Mouse (Mus musculus) thymus, postnatal 10 days (tissue): Measurements from ENCODE around the gene Carmil1.

Experiments
- DNase-seq, 2 experiments: peaks; one replicate each; pipeline ENCODE4 v3.0.0; 2021; ENCODE audit warnings: low spot score in 2 of 2

The Carmil1 gene

DNA sequence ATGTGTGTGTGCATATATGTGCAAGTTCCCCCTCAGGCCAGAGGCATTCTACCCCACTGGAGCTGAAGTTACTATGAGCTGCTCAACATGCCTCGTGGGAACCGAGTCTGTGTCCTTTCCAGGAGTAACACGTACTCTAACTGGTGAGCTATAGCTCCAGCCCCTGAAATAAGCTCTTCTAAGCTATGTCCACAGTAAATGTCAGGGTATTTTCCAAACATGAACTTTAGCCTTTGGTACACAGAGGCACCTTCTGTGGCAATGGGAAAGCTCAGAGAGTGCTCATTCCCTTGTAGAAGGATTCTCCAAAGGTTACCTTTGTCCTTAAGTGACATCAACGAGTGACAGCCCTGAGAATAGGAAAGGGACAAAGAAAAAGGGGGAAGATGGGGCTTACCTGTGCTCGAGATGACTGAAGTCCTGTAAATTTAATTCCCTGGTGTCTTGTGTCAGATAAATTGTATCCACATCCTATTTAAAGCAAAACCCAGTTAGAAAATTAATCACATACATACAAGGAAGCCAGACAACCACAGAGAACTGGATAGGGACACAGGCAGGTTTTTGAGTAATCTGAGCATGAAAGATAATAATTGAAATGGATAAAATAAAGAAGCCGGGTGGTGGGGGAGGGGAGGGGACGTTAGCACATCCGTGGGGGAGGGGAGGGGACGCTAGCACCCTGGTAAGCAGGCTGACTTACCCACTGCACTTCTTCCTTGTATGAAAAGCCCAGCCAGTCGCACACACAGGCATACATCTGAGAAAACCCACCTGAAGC lies 126.1 kb downstream of the Carmil1 start:
- DNase-seq = no peak

DNA sequence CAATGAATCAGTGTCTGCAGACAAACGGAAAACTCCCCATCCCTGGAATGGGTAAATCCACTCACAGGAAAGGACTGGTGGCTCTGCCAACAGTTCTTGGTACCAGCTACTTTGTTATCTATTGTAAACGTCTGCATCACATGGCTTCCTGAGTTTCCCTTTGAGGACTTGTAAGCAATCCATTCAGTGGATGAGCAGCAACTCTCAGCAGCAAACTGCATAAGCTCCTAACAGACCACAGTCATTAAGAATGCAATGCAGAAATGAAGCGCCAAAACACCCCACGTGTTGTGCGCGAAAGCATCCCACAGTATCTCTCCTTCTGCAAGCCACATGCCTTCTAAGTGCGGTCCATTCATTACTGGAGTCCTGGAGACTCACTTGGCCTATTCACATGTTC lies 128.0 kb downstream of the Carmil1 start:
- no peak for DNase-seq

DNA sequence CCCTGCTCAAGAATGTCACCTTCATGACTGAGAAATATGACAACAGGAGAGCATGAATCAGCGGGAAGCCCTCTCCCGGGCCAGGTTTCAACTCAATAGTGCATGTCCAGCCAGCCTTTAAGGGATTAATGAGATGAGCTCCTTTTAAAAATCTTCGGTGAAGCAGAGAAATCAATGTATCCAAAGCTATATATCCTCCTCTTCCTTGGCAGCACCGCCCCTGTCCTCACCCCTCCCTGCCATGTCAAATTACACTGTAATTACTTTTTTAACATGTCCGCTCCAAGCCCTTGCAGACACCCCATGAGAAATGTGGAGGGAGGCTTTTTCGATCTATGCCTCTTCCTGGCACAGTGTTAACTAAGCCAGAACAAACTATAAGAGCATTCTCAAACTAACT lies 129.3 kb downstream of the Carmil1 start:
- DNase-seq = no peak

DNA sequence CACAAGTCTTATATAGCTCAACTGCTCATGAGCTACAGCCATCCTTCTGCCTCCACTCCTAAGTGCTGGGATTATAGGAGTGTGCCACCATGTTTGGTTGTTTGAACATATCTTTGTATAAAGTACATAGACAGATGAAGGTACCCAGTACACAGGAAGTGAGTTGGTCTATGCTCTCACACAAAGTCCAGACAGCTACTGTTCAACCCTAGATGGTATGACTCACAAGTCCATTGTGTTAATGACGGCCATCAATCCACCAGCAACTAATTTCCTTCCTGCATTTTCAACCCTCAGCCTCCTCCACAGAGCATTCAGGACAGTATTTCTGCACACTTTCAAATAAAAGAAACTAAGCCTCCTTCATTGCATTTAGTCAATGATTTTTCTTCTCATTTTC lies 132.0 kb downstream of the Carmil1 start:
- no peak for DNase-seq

DNA sequence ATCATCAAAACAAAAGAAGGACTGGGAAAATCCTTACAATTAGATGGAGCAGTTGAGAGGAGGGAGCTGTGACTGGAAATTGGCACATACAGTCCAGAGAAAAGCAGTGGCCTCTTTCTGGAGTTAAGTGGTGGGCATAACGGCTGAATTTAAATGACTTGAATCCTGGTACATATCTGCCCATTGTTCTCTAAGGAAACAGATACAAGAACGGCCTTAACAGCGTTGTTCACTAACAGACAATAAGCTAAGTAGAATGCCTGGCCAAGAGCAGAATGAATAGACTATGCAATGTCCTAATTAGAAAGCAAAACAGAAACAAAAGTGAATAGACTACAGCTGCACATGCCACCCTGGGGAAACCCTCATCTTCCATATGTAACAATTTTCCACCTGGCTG lies 133.6 kb downstream of the Carmil1 start:
- no peak for DNase-seq

DNA sequence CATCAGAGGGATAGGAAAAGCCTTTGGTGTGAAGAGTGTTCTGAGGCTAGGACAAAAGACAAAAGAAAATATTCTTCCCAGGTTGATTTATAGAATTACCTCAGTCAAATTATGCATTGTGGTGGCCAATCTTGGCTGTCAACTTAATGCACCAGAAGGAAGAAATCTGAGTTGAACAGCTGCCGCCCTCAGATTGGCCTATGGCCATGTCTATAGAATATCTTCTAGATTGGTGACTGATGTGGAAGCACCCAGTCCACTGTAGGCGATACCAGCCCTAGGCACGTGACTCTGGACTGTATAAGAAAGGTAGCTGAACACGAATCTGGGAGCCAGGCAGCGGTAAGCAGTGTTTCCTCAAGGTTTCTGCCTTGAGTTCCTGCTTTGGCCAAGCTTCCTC lies 134.1 kb downstream of the Carmil1 start:
- no peak for DNase-seq

DNA sequence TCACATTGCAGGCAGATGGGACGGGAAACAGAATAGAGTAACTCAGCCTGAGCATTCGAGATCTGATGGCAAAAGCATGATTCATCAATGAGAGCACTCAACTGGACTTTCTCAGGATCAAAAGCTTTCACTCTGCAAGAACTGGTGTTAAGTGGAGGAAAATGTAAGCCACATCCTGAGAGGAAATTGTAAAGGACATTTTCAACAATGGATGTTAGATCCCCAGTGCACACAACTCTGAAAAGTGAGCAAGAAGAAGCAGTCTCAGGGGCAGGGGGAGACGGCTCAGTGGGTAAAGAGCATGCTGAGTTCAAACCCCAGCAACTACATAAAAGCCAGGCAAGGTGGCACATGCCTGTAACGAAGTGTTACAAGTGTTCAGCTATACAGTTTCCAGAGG lies 135.7 kb downstream of the Carmil1 start:
- no peak for DNase-seq

DNA sequence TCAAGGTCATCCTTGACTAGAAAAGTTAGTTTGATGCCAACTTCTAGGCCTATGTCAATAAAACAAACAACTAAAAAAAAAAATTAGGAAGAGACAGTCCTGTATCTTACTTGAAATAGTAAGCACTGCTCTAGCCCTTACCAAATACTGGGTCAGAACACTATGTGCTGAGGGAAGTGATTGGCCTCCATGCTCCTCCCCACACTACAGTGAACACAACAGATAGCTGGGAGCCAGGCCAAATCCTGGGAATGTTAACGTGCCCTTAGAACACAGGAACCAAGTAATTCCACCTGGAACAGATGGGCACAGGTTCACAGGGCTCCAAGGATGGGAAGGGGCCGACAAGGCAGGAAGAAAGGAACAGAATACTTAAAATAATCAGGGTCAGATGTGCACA lies 136.5 kb downstream of the Carmil1 start:
- DNase-seq = no peak

DNA sequence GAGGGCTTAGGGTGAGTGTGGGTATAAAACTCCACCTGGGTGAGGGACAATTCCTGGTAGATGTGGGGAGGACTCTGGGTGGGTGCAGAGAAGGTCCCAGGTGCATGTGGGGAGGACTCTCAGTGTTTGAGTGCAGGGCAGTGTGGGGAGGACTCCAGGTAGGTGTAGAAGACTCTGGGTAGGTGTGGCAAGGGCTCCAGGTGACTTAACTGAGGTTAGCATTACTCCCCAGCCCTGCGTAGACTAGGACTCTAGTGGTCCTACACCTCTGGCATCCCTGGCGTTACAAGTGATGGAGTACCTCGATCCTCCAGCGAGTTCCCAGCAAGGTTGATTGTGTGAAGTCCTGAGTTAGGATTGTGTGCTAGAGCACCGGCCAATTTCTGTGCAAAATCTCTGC lies 143.8 kb downstream of the Carmil1 start:
- DNase-seq = no peak

DNA sequence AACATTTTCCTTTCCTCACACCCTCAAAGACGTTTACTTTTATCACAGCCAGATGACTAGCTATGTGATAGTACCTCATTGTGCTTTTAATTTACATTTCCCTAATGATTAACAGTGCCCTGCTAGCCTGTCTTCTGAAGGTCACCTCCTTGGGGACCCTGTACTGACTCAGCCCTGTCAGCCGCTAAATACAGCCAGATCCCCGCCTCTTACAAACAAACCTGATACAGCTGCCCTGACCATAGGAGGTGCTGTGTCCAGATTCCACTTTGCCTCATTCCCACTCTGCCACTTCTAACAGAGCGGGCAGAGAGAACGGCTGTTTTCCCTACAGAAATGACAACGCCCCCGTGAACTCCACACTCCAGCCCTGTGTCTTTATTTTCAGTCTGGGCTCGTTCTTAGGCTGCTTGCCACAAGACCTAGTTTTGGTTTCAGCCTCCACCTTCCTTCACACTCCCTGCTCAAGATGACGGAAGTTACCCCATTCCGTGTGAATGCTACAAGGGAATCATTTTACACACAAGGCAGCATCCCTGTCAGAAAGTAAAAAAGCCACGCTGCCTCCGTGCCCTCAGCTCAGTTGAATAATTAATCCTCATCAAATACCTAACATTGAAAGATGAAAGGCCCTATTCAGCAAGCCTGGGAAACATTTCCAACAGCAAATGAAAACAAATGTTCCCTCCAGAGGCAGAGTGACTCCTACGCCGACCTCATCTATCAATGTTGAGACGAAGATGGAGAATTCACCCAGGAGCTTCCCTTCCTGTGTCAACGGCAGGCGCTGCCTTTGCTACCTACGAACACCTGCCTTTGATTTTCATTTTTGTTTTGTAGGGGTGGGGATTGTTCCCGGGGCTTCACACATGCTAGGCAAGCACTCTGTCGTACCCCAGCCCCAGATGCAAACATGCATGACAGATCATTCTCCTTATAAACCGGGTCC lies 145.0 kb downstream of the Carmil1 start:
- DNase-seq = no peak

DNA sequence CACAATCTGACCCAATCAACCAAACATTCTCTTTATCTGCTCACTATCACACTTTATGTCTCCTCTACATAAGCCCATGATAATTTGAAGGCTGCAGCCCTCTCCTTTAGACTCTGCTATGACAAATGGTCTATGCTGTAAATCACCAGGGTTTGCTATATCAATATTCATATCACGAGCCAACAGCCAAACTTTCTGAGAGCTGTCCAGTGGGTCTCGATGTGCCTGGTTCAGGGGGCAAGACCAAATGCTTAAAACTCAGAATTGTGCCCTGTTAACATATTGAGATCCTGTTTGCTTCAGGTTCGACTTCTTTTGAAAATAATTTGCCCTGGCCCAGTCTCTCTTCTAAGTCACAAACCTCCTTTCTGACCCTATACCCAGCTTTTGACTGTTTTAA lies 147.7 kb downstream of the Carmil1 start:
- DNase-seq = no peak

DNA sequence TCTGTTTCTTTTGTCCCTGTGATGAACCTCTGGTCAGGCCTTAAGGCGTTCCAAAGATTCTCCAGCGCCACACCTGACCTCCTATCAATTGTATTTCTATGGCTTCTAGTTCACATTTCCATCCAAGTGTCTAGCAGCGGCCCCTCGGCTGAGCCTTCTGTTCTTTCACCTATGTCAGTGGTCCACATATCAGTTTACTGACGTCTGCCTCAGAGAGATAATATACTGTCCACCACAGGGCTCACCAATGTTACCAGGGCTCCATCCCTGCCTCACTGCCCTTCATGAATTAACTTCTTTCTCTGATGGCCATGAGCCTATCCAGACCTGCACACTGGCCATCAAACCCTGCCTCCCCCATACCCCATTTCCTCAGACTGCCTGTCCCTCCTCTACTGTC lies 149.3 kb downstream of the Carmil1 start:
- no peak for DNase-seq

DNA sequence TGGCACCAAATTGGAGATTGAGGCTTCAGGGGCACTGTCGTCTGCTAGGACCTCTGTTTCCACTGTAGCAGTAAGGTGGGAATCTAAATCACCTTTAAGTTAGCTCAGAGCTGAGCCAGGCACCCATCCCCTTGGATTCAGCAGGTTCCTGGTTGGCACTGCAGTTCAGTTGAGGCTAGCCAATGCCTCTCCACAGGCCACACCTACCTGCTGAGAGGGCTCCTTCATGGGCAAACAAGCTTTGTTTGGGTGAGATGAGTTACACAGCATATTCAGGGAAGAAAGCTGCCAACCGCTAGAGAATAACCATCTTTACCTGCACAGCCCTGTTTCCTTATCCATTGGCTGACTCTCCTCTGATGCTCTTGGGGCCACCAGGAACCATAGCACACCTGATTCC lies 149.9 kb downstream of the Carmil1 start:
- DNase-seq = no peak

DNA sequence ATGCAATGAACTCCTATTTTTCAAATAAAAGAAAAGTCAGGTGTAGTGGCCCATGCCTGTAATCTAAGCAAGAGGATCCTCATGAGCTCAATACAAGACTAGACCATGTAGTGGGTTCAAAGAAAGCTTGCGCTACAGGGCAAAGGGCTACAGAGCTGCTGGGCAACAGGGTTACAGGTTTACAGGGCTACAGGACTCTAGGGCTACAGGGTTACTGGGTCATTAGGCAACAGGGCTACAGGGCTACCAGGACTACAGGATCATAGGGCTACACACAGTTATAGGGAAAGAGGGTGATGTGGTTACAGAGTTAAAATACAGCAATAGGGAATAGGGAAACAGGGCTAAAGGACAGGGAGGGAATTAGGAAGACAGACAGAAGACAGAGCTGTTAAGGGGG lies 151.9 kb downstream of the Carmil1 start:
- DNase-seq = no peak

DNA sequence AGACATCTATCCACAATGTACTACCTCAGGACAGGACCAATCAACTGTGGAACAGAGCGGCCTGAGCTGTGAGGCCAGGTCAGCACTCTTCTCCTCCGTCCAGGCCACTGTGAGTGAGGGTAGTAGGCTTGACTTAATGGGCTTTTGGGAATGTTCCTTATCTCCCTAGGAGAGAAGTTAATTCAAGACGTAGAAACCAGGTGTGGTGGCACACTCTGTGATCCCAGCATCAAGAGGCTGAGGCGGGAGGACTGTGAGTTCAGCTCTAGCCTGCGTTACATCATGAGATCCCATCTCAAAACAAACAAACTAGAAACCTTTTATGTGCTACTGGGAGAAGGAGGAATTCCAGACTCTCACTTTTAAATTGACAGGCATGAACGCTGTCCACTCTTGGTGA lies 154.7 kb downstream of the Carmil1 start:
- DNase-seq = no peak

DNA sequence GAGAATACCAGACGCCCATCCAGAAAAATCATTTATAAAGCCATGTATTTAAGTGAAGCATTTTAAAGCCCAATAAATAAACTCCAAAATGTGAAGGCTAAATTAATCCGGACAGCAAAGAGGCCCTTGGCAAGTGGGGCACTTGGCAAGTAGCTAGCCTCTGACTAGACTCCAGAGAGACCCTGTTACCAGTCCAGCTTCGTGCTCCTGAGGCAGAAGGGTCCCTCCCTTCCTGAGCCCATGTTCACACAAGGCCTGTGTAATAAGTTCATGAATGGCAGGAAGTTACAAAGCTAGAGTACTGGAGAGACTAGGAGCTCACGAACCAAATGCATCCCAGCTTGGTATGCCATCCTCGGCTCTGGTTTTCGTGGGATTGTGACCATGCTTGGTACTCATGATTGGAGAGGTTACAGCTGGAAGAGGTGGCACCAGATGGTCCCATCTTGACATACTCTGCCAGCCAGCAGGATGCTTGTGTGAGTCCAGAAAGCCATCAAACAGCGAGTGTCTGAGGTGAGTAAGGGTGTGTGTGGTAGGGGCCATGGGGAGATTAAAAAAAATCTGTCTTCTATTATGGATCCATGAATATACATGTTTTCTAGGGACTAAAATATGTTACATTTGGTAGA lies 163.3 kb downstream of the Carmil1 start:
- DNase-seq = no peak

DNA sequence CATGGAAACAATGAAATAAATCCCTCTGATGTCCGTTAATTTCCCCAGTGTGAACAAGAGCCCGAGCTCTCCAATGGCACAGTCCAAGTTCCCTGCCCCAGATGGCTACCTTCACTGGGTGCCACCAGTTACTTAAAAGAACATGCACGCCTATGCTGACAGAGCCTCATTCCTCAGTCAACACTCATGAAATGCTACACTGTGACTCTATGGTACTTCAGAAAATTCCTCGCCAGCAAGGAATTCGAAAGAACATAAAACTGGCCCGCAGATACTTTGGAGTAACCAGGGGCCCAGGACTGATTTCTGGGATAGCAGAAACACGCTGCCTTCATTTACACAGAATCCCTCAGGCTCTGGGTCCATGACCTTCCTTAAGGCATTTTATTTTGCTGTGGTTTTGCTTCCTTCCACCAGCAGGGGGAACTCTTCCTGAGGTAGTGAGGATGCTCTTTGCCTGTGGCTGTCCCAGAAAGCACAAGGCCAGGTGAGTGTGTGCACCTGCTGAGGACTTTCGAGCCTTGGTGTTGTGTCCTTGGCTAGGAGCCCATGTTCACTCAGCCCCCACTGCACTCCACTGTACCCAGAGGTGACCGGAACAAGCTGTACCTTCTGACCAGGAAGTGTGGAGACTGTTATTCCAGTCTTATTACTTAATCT lies 167.8 kb downstream of the Carmil1 start:
- DNase-seq = peak in 1 of 2 experiments; percentile 48

DNA sequence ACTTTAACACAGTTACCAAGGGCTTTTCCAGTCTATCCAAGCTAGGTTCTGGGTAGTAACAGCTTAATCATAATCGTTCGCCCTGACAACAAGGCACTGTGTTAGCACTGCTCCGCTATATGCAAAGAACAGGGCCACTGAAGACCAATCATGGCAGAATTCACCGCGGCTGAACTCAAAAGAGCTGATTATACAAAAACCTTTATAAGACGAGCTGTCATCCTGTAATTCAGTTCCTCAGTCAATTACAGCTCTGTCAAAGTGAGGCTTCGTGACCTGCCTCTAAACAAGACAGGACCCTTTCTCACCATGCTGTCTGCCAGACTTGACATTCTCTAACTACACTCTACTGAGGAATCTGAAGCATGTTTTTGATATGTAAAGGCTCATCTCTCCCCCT lies 170.3 kb downstream of the Carmil1 start:
- DNase-seq = no peak

DNA sequence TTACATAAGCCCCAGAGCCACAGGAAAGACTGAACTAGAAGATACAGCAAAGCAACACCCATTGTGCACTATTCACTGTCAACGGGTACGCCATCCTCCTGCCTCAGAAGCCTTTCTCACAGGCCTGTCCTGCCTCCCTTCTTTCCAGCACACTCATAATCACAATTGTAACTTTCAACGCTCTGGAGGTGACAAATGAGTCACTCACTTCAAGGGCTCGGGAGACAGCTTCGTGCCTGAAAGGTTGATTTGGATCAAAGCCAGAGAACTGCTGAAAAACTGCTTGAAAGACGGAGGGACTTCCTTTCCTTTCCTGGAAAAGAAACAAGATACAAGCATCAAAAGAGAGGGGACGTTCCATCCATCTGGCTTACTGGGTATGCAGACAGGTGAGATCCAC lies 172.3 kb downstream of the Carmil1 start:
- no peak for DNase-seq

DNA sequence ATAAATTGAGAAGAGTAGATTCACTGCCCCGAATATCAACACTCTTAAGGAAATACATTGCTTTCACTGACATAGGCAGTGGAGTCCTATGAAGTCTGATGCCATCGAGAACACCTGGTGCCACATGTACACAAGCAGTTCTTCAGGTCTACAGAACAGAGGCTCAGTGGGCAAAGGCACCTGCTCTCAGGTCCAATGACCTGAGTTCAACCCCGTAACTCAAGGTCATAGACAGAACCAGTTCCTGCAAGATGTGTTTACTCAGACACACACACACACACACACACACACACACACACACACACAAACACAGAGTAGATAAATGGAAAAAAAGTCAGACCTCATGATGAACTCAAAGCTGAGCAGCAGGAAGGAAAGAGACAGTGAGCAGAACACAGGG lies 173.5 kb downstream of the Carmil1 start:
- DNase-seq = no peak

DNA sequence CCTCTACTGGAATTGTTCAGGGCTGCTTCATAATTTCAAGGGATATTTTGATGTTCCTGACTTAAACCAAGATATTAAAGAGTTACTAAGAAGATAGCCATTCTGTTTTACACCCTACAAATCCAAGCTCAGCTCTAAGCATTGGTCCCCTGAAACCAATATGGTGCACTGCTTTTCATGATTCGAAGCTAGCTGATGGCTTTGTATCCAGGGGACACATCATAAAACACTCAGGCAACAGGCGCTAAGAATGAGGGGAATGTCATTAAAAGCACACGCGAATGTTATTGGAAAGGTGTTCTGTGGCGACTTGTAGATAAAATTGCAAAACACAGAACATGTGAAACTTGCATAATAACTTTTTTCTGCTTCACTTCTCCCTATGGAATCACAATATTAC lies 174.8 kb downstream of the Carmil1 start:
- DNase-seq = no peak

DNA sequence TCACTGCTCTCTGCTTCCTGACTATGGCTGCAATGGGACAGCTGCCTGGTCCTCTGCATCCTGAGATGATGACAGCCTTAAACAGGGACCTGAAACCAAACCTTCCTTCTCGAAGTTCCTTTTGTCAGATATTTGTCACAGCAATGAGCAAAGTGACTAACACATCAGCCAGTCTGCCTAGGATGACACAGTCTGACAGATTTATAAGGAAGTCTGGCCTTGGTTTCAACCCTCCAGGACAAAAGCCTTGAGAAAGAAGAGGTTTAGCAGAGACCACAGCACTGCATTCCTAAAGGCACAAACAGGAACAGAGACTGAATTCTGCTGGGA lies 175.3 kb downstream of the Carmil1 start:
- DNase-seq = no peak
